Mouse (Mus musculus) lung, adult 2 months (tissue): ENCODE data around the gene Foxn3. TPM values are rescaled to one million over a fixed set of nuclear protein-coding genes. Genes with fewer than 3 reads are reported as not detected.

Source experiments
- DNase-seq: peaks from one replicate; pipeline ENCODE4 v3.0.0; 2022
- H3K4me1 ChIP-seq: fragments of 200-500 bp; 2 replicates; pipeline ENCODE4 v1.6.1; 2011; ENCODE audit warnings: low read length; ENCODE audit not compliant: control insufficient read depth, insufficient read depth
- H3K4me3 ChIP-seq: fragments of 200-500 bp; replicated peaks from 2 replicates; pipeline ENCODE3; 2011; ENCODE audit warnings: low read depth, mild to moderate bottlenecking, control low read depth, low read length; ENCODE audit errors: extremely low read depth
- CTCF ChIP-seq: fragments of 200-500 bp; IDR thresholded peaks from 2 replicates; pipeline ENCODE4 v1.5.1; 2011; ENCODE audit warnings: mild to moderate bottlenecking, low read length, control low read depth; ENCODE audit not compliant: insufficient read depth
- POLR2A ChIP-seq: fragments of 200-500 bp; IDR thresholded peaks from 2 replicates; pipeline ENCODE4 v1.6.1; 2011; ENCODE audit warnings: low read depth, mild to moderate bottlenecking, control low read depth, low read length, borderline replicate concordance; ENCODE audit errors: extremely low read depth
- WGBS: fragments of 180-500 bp; shearing (Covaris S2); methylation state at CpG from one replicate; pipeline ENCODE4 v1.1.7; 2018; 5-methylcytosine and 5-hydroxymethylcytosine counted together
- polyA plus RNA-seq: library from polyadenylated mRNA; depleted of rRNA; stranded (reverse); fragments of >200 nt; gene quantifications from 2 replicates; pipeline ENCODE4 v1.2.3, GENCODE M21; 2012

Foxn3 gene
- polyA plus RNA-seq, 1 experiment: 48.2 TPM

- Histone ChIP-seq H3K4me1 (no peaks in the 10 kb centered on the region), H3K4me3 (no peak overlapping the region)
- no peak for DNase-seq
- no peak for TF ChIP-seq POLR2A
- TF ChIP-seq CTCF: no peak
- 82% methylated on average over 6 of the region's 6 CpGs for WGBS
Measured at GRCm38 (mm10) chr12:99431541-99431940, 131.8 kb downstream of the Foxn3 start.

- H3K4me1 ChIP-seq: no peaks in the 10 kb centered on the region
- TF ChIP-seq CTCF: no peak
- no peak for TF ChIP-seq POLR2A
- no peak overlapping the region for H3K4me3 ChIP-seq
- 91% methylated on average over 3 of the region's 3 CpGs for WGBS
- no peak for DNase-seq
Measured at GRCm38 (mm10) chr12:99430992-99431391, 132.4 kb downstream of the Foxn3 start.

GRCm38 (mm10) chr12:99429101-99429500, 134.3 kb downstream of the Foxn3 start:
- no peak overlapping the region for H3K4me3 ChIP-seq
- H3K4me1 ChIP-seq: no peaks in the 10 kb centered on the region
- no peak for TF ChIP-seq POLR2A
- no peak for DNase-seq
- WGBS: 88% methylated on average over 3 of the region's 3 CpGs

- DNase-seq: no peak
- 65% methylated on average over 14 of the region's 14 CpGs for WGBS
- Histone ChIP-seq H3K4me1 (no peaks in the 10 kb centered on the region), H3K4me3 (no peak overlapping the region)
- TF ChIP-seq POLR2A: no peak
- no peak for TF ChIP-seq CTCF
Measured at GRCm38 (mm10) chr12:99426207-99426916, 137.0 kb downstream of the Foxn3 start.

GRCm38 (mm10) chr12:99419396-99419760, 144.0 kb downstream of the Foxn3 start:
- TF ChIP-seq POLR2A (no peak), CTCF (no peak)
- DNase-seq: no peak
- WGBS: 80% methylated on average over 2 of the region's 2 CpGs
- Histone ChIP-seq H3K4me3 (no peak overlapping the region), H3K4me1 (no peaks in the 10 kb centered on the region; the same call in 1 of the 2 replicates)

- H3K4me3 ChIP-seq: no peak overlapping the region
- no peak for DNase-seq
- 62% methylated on average over 7 of the region's 7 CpGs for WGBS
- no peak for TF ChIP-seq POLR2A
- no peak for TF ChIP-seq CTCF
- no peaks in the 10 kb centered on the region; the same call in 1 of the 2 replicates for H3K4me1 ChIP-seq
Measured at GRCm38 (mm10) chr12:99418476-99419395, 144.6 kb downstream of the Foxn3 start.

GRCm38 (mm10) chr12:99417885-99418284, 145.5 kb downstream of the Foxn3 start:
- Histone ChIP-seq H3K4me3 (no peak overlapping the region), H3K4me1 (no peaks in the 10 kb centered on the region; the same call in 1 of the 2 replicates)
- 78% methylated on average over 9 of the region's 9 CpGs for WGBS
- no peak for DNase-seq
- TF ChIP-seq CTCF: no peak
- TF ChIP-seq POLR2A: no peak

- Histone ChIP-seq H3K4me1 (no peaks in the 10 kb centered on the region; the same call in 1 of the 2 replicates), H3K4me3 (no peak overlapping the region)
- TF ChIP-seq CTCF (no peak), POLR2A (no peak)
- WGBS: 91% methylated on average over 5 of the region's 5 CpGs
- no peak for DNase-seq
Measured at GRCm38 (mm10) chr12:99415538-99415937, 147.8 kb downstream of the Foxn3 start.

GRCm38 (mm10) chr12:99412496-99412895, 150.9 kb downstream of the Foxn3 start:
- H3K4me3 ChIP-seq: no peak overlapping the region
- no peaks in the 10 kb centered on the region; the same call in 1 of the 2 replicates for H3K4me1 ChIP-seq
- TF ChIP-seq CTCF (no peak), POLR2A (no peak)
- DNase-seq: no peak
- WGBS: 90% methylated on average over 3 of the region's 3 CpGs

GRCm38 (mm10) chr12:99412034-99412433, 151.3 kb downstream of the Foxn3 start:
- Histone ChIP-seq H3K4me3 (no peak overlapping the region), H3K4me1 (no peaks in the 10 kb centered on the region; the same call in 1 of the 2 replicates)
- DNase-seq: no peak
- WGBS: 66% methylated on average over 7 of the region's 7 CpGs
- TF ChIP-seq POLR2A (no peak), CTCF (no peak)
